Mouse (Mus musculus) C2C12 (cell line): ENCODE results near the gene Morc2a.
"Not testable (repeated sequence)": the region's sequence is repeated elsewhere in the genome, so short reads cannot be mapped to it uniquely, and the experiment has no call there.

ENCODE experiments used
- CTCF ChIP-seq: IDR thresholded peaks from one replicate; pipeline ENCODE4 v1.5.1; 2011; ENCODE audit not compliant: control insufficient read depth, insufficient read depth, insufficient read length
- MAX ChIP-seq: IDR thresholded peaks from one replicate; pipeline ENCODE4 v1.6.1; 2011; ENCODE audit warnings: mild to moderate bottlenecking, control low read depth
- MYOD1 ChIP-seq: IDR thresholded peaks from one replicate; pipeline ENCODE4 v1.6.1; 2011; ENCODE audit warnings: low read depth; ENCODE audit not compliant: control insufficient read depth, insufficient read length
- USF1 ChIP-seq: IDR thresholded peaks from one replicate; pipeline ENCODE4 v1.6.1; 2011; ENCODE audit warnings: low read depth, mild to moderate bottlenecking, control low read depth, moderate library complexity

DNA sequence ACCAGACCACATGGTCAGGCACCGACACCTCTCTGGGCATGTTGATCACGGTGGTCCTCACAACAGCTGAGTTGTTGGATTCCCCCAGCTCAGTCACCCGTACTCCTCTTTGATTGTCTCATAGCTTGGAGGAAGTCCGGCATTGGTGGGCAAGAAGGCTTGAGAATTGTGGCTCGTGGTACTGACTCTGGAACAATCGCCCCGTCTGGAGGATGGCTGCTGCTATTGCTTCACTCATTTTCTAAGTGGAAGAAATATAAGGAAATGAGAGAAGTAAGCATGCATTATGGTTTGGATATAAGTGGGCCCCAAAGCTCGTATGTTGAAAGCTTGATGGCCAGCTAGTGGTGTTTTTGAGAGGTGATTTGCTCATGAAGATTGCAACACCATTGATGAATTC, 15.7 kb upstream of the Morc2a start:
- not testable (repeated sequence) for TF ChIP-seq CTCF, USF1, MAX, MYOD1
